Mouse (Mus musculus): Measurements from ENCODE around the gene Foxr1.

GRCm38 (mm10) chr9:44484311-44485104 is 43.6 kb upstream of the Foxr1 start:
- TF ChIP-seq EP300 (IDR thresholded peaks at IDR 0.05) (no peak), CTCF (IDR thresholded peaks at IDR 0.05) (no peak)
